Mouse (Mus musculus) stomach, postnatal 0 days (tissue): ENCODE results near the gene Mrtfa. TPM values are rescaled to one million over a fixed set of nuclear protein-coding genes. Genes with fewer than 3 reads are reported as not detected.
A peak's percentile ranks its signal among the peaks of the same experiment; 100 is the strongest.

ENCODE experiments used
- ATAC-seq: fragments of 200-750 bp; cut with Nextera tagmentation; 2 replicates; pipeline ENCODE4 v1.8.0; 2017; ENCODE audit not compliant: low FRiP score, low TSS enrichment
- DNase-seq: peaks from one replicate; pipeline ENCODE4 v3.0.0-alpha.2; 2016; ENCODE audit warnings: low spot score
- H3K27ac ChIP-seq: fragments of 300-500 bp; sonication (generic); replicated peaks from 2 replicates; pipeline ENCODE4 v1.5.1; 2014; ENCODE audit warnings: mild to moderate bottlenecking, control low read depth
- H3K27me3 ChIP-seq: fragments of 300-500 bp; sonication (generic); 2 replicates; pipeline ENCODE4 v1.6.1; 2014; ENCODE audit warnings: low read length; ENCODE audit not compliant: control insufficient read depth, insufficient read depth
- H3K36me3 ChIP-seq: fragments of 300-500 bp; sonication (generic); 2 replicates; pipeline ENCODE4 v1.6.1; 2014; ENCODE audit warnings: low read length, mixed read lengths; ENCODE audit not compliant: control insufficient read depth, insufficient read depth
- H3K4me1 ChIP-seq: fragments of 300-500 bp; sonication (generic); replicated peaks from 2 replicates; pipeline ENCODE4 v1.6.1; 2014; ENCODE audit warnings: antibody characterized with exemption; ENCODE audit not compliant: control insufficient read depth, insufficient read depth
- H3K4me2 ChIP-seq: fragments of 300-500 bp; sonication (generic); replicated peaks from 2 replicates; pipeline ENCODE4 v1.6.1; 2014; ENCODE audit warnings: low read depth, mild to moderate bottlenecking, control low read depth, moderate library complexity
- H3K4me3 ChIP-seq: fragments of 300-500 bp; sonication (generic); 2 replicates; pipeline ENCODE4 v1.5.1; 2014; ENCODE audit warnings: low read depth, low read length, control low read depth
- H3K9ac ChIP-seq: fragments of 300-500 bp; sonication (generic); 2 replicates; pipeline ENCODE4 v1.6.1; 2014; ENCODE audit warnings: mild to moderate bottlenecking, low read length, control low read depth, mixed read lengths
- H3K9me3 ChIP-seq: fragments of 300-500 bp; sonication (generic); 2 replicates; pipeline ENCODE4 v1.6.1; 2016; ENCODE audit warnings: low read length; ENCODE audit not compliant: control insufficient read depth
- CTCF ChIP-seq: IDR thresholded peaks from 2 replicates; pipeline ENCODE4 v1.5.1; 2016; ENCODE audit warnings: antibody characterized with exemption, low read depth, mild to moderate bottlenecking, moderate library complexity
- EP300 ChIP-seq: optimal IDR thresholded peaks from 2 replicates; pipeline ENCODE3; 2016; ENCODE audit warnings: antibody characterized with exemption
- WGBS: fragments of 180-500 bp; shearing (Covaris S2); extraction: QIAGEN DNeasy Blood & Tissue Kit; methylation state at CpG from one replicate; pipeline ENCODE4 v1.1.7; 2014; 5-methylcytosine and 5-hydroxymethylcytosine counted together
- polyA plus RNA-seq: library from polyadenylated mRNA; unstranded; fragments of >200 nt; fragmentation: Nextera tagmentation; extraction: Ambion mirVana; gene quantifications from 2 replicates; pipeline ENCODE4 v1.2.1, GENCODE M21; 2015

Gene Mrtfa
- polyA plus RNA-seq, 1 experiment from 2014 or later, result 12.6 TPM

- DNase-seq (peak; percentile 29), ATAC-seq (no peak)
- TF ChIP-seq EP300 (no peak), CTCF (peak; percentile 13; the same call in 1 of the 2 replicates)
- Histone ChIP-seq H3K4me2 (peak overlapping the region; percentile 49), H3K9ac (no peak overlapping the region), H3K36me3 (no peaks in the 10 kb centered on the region), H3K27ac (no peak overlapping the region), H3K27me3 (no peaks in the 10 kb centered on the region), H3K4me1 (no peaks in the 10 kb centered on the region), H3K4me3 (no peak overlapping the region; the same call in 1 of the 2 replicates), H3K9me3 (no peaks in the 10 kb centered on the region)
- WGBS, result 29% methylated on average over 15 of the region's 15 CpGs
These were observed 22.4 kb upstream of the Mrtfa start for GRCm38 (mm10) chr15:81212976-81213375.

- H3K27ac ChIP-seq, result no peak overlapping the region
- DNase-seq (no peak), ATAC-seq (no peak)
- H3K4me2 ChIP-seq, result no peak overlapping the region
- no peaks in the 10 kb centered on the region for H3K9me3 ChIP-seq
- TF ChIP-seq EP300, result no peak
- TF ChIP-seq CTCF, result no peak
- H3K27me3 ChIP-seq, result no peaks in the 10 kb centered on the region
- H3K4me3 ChIP-seq, result no peak overlapping the region
- WGBS, result 60% methylated on average over 5 of the region's 5 CpGs
- no peaks in the 10 kb centered on the region for H3K4me1 ChIP-seq
- H3K36me3 ChIP-seq, result no peaks in the 10 kb centered on the region
- H3K9ac ChIP-seq, result no peak overlapping the region
These were observed 19.9 kb upstream of the Mrtfa start for GRCm38 (mm10) chr15:81210496-81210895.

GRCm38 (mm10) chr15:81202462-81202861, 11.9 kb upstream of the Mrtfa start:
- Histone ChIP-seq H3K4me2 (no peak overlapping the region), H3K9ac (no peak overlapping the region), H3K9me3 (no peaks in the 10 kb centered on the region), H3K27ac (no peak overlapping the region), H3K27me3 (no peaks in the 10 kb centered on the region), H3K4me1 (no peaks in the 10 kb centered on the region), H3K4me3 (no peak overlapping the region), H3K36me3 (no peaks in the 10 kb centered on the region)
- 92% methylated on average over 5 of the region's 5 CpGs for WGBS
- DNase-seq, result no peak
- no peak for ATAC-seq
- TF ChIP-seq EP300 (no peak), CTCF (no peak)

- Histone ChIP-seq H3K9me3 (no peaks in the 10 kb centered on the region), H3K9ac (no peak overlapping the region), H3K4me2 (no peak overlapping the region), H3K27me3 (no peaks in the 10 kb centered on the region), H3K4me1 (no peaks in the 10 kb centered on the region), H3K4me3 (no peak overlapping the region), H3K36me3 (no peaks in the 10 kb centered on the region), H3K27ac (no peak overlapping the region)
- 13% methylated on average over 4 of the region's 4 CpGs for WGBS
- DNase-seq (peak; percentile 65), ATAC-seq (no peak)
- TF ChIP-seq EP300 (no peak), CTCF (peak; percentile 80)
These were observed 8.9 kb upstream of the Mrtfa start for GRCm38 (mm10) chr15:81199372-81199959.

- TF ChIP-seq EP300 (no peak), CTCF (peak; percentile 54)
- no peaks in the 10 kb centered on the region for H3K27me3 ChIP-seq
- H3K4me1 ChIP-seq, result no peaks in the 10 kb centered on the region
- H3K36me3 ChIP-seq, result no peaks in the 10 kb centered on the region
- 96% methylated on average over 5 of the region's 5 CpGs for WGBS
- no peak overlapping the region for H3K9ac ChIP-seq
- H3K4me2 ChIP-seq, result no peak overlapping the region
- ATAC-seq (no peak), DNase-seq (no peak)
- H3K4me3 ChIP-seq, result no peak overlapping the region
- H3K9me3 ChIP-seq, result no peaks in the 10 kb centered on the region
- no peak overlapping the region for H3K27ac ChIP-seq
These were observed 7.9 kb upstream of the Mrtfa start for GRCm38 (mm10) chr15:81198447-81198846.

GRCm38 (mm10) chr15:81197197-81197596, 6.6 kb upstream of the Mrtfa start:
- Histone ChIP-seq H3K9ac (no peak overlapping the region), H3K27ac (no peak overlapping the region), H3K27me3 (no peaks in the 10 kb centered on the region), H3K4me3 (no peak overlapping the region), H3K9me3 (no peaks in the 10 kb centered on the region), H3K4me1 (no peaks in the 10 kb centered on the region), H3K36me3 (no peaks in the 10 kb centered on the region), H3K4me2 (no peak overlapping the region)
- peak; percentile 64 for DNase-seq
- 56% methylated on average over 10 of the region's 10 CpGs for WGBS
- TF ChIP-seq CTCF (no peak), EP300 (no peak)
- ATAC-seq, result peak; percentile 78
